26 mouse cellular contexts compared by ENCODE assay signal in the genomic region with DNA sequence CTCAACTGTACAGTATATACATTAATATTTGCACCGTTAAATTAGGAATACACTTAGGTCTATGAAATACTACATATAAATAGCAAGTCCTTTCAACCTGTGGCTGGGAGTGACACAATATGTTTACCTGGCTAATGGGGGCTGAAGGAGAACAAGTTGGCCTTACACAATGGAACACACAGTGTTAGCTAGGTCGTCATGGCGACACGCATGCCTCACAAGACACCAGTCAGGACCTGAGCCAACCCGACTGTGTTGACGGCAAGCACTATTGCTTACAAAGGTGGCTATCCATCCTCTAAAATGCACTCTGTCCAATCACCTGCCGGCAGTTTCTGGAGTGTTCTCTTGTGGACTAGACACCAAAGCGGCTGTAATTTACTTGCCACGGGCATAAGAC.
DNase-seq lines count a peak whose midpoint lies in the region; ATAC-seq and TF ChIP-seq lines count a peak whose summit lies in the region.
"Had no signal": no experiment of that assay in that cellular context is flagged by ENCODE, and none has a peak within 500 bp of the region (broad histone marks: within the 10 kb centered on the region; RNA-seq: fewer than 3 reads in every experiment).

No protein-coding gene starts in this region.

- no peaks in the 10 kb centered on the region for H3K4me1 ChIP-seq in kidney, postnatal 0 days (replicated peaks; ENCODE audit: insufficient read depth, low read length)
- H3K4me1 ChIP-seq in kidney, embryonic 14.5 days (ENCODE audit: control insufficient read depth, insufficient read depth, low read length): no peaks in the 10 kb centered on the region
- no peaks in the 10 kb centered on the region for H3K4me1 ChIP-seq in midbrain, embryonic 14.5 days (ENCODE audit: control insufficient read depth, insufficient read depth, low read length)
- no peaks in the 10 kb centered on the region for H3K4me1 ChIP-seq in midbrain, embryonic 15.5 days
- H3K4me1 ChIP-seq: heart, embryonic 13.5 days; limb, embryonic 13.5 days; liver, embryonic 13.5 days; lung, embryonic 15.5 days had no signal

- ATAC-seq in kidney, postnatal 0 days (replicated peaks; ENCODE audit: low FRiP score, low read depth): peak; percentile 29; the same call in 1 of the 2 replicates
- no peak for ATAC-seq in kidney, embryonic 14.5 days (ENCODE audit: low FRiP score, low TSS enrichment)
- no peak for ATAC-seq in midbrain, embryonic 14.5 days (ENCODE audit: low FRiP score, low TSS enrichment)
- ATAC-seq in midbrain, embryonic 15.5 days (replicated peaks): no peak

- H3K4me2 ChIP-seq in kidney, postnatal 0 days (ENCODE audit: low read length): no peak overlapping the region
- H3K4me2 ChIP-seq in kidney, embryonic 14.5 days (replicated peaks; ENCODE audit: low read depth, low read length): no peak overlapping the region
- no peak overlapping the region for H3K4me2 ChIP-seq in midbrain, embryonic 14.5 days (ENCODE audit: low read length)
- no peak overlapping the region for H3K4me2 ChIP-seq in midbrain, embryonic 15.5 days
- H3K4me2 ChIP-seq: heart, embryonic 13.5 days; limb, embryonic 13.5 days; liver, embryonic 13.5 days; lung, embryonic 15.5 days had no signal

- peak; percentile 40 for DNase-seq in embryo, embryonic 10 days (ENCODE audit: low spot score)
- no peak for DNase-seq in embryo, embryonic 11 days
- DNase-seq in kidney, postnatal 0 days (ENCODE audit: low spot score): no peak
- DNase-seq in midbrain, embryonic 14.5 days: peak; percentile 51
- DNase-seq in brain, embryonic 14.5 days (ENCODE audit: low read depth): peak; percentile 82
- DNase-seq: adrenal gland, adult 2 months; cerebellum, adult 11-12 months; cerebellum, postnatal 25 days; gastrocnemius, postnatal 36 days; heart, adult 2 months; heart, postnatal 14 days; kidney, adult 11 months; kidney, postnatal 14 days; layer of hippocampus, postnatal 36 days; liver, embryonic 13.5 days; thymus, adult 2 months; thymus, postnatal 4 days had no signal

- 77% methylated on average over 9 of the region's 9 CpGs for WGBS in kidney, postnatal 0 days
- 84% methylated on average over 9 of the region's 9 CpGs for WGBS in kidney, embryonic 14.5 days
- 81% methylated on average over 9 of the region's 9 CpGs for WGBS in midbrain, embryonic 14.5 days
- WGBS in midbrain, embryonic 15.5 days: 78% methylated on average over 9 of the region's 9 CpGs

- no peak for TF ChIP-seq CTCF in kidney, postnatal 0 days (IDR thresholded peaks at IDR 0.05; ENCODE audit: low read depth)
- TF ChIP-seq CTCF in brain, embryonic 14.5 days (IDR thresholded peaks at IDR 0.05; ENCODE audit: borderline replicate concordance, extremely low read depth, insufficient read depth, insufficient read length): no peak

- no peak overlapping the region for H3K4me3 ChIP-seq in kidney, postnatal 0 days (replicated peaks; ENCODE audit: low read depth, low read length)
- H3K4me3 ChIP-seq in kidney, embryonic 14.5 days (ENCODE audit: low read length): no peak overlapping the region
- no peak overlapping the region for H3K4me3 ChIP-seq in midbrain, embryonic 14.5 days (replicated peaks; ENCODE audit: low read depth, low read length)
- no peak overlapping the region for H3K4me3 ChIP-seq in midbrain, embryonic 15.5 days
- H3K4me3 ChIP-seq: heart, adult 2 months; heart, embryonic 13.5 days; layer of hippocampus, adult 2 months; limb, embryonic 13.5 days; liver, embryonic 13.5 days; lung, embryonic 15.5 days; midbrain, embryonic 10.5 days; myocyte had no signal

- H3K27me3 ChIP-seq in kidney, postnatal 0 days (ENCODE audit: insufficient read depth, low read length): no peaks in the 10 kb centered on the region
- H3K27me3 ChIP-seq in kidney, embryonic 14.5 days (ENCODE audit: control insufficient read depth, insufficient read depth, low read length): no peaks in the 10 kb centered on the region
- no peaks in the 10 kb centered on the region for H3K27me3 ChIP-seq in midbrain, embryonic 14.5 days (ENCODE audit: control insufficient read depth, insufficient read depth, low read length)
- no peaks in the 10 kb centered on the region for H3K27me3 ChIP-seq in midbrain, embryonic 15.5 days (replicated peaks)
- H3K27me3 ChIP-seq: heart, embryonic 13.5 days; limb, embryonic 13.5 days; liver, embryonic 13.5 days; lung, embryonic 15.5 days had no signal

- no peak overlapping the region for H3K9ac ChIP-seq in kidney, postnatal 0 days (ENCODE audit: low read depth, low read length)
- no peak overlapping the region for H3K9ac ChIP-seq in kidney, embryonic 14.5 days (ENCODE audit: low read depth, low read length)
- no peak overlapping the region for H3K9ac ChIP-seq in midbrain, embryonic 14.5 days (replicated peaks; ENCODE audit: low read length)
- no peak overlapping the region for H3K9ac ChIP-seq in midbrain, embryonic 15.5 days
- H3K9ac ChIP-seq: heart, embryonic 13.5 days; limb, embryonic 13.5 days; liver, embryonic 13.5 days; lung, embryonic 15.5 days had no signal

- TF ChIP-seq POLR2A in brain, embryonic 14.5 days (IDR thresholded peaks at IDR 0.05; ENCODE audit: borderline replicate concordance, extremely low read depth, insufficient read depth, insufficient read length, poor library complexity, severe bottlenecking): no peak

- no peak overlapping the region for H3K27ac ChIP-seq in kidney, postnatal 0 days
- no peak overlapping the region for H3K27ac ChIP-seq in kidney, embryonic 14.5 days (ENCODE audit: low read depth, low read length)
- no peak overlapping the region for H3K27ac ChIP-seq in midbrain, embryonic 14.5 days (replicated peaks; ENCODE audit: low read depth, low read length)
- no peak overlapping the region for H3K27ac ChIP-seq in midbrain, embryonic 15.5 days
- H3K27ac ChIP-seq: heart, adult 2 months; heart, embryonic 13.5 days; layer of hippocampus, adult 2 months; limb, embryonic 13.5 days; liver, embryonic 13.5 days; lung, embryonic 15.5 days; midbrain, embryonic 10.5 days; stomach, postnatal 0 days had no signal

- peaks cover 49% of the 10 kb centered on the region for H3K36me3 ChIP-seq in kidney, postnatal 0 days (ENCODE audit: insufficient read depth, low read length)
- H3K36me3 ChIP-seq in kidney, embryonic 14.5 days (ENCODE audit: control insufficient read depth, insufficient read depth, low read length): peaks cover 70% of the 10 kb centered on the region
- peaks cover 14% of the 10 kb centered on the region for H3K36me3 ChIP-seq in midbrain, embryonic 14.5 days (ENCODE audit: control insufficient read depth, insufficient read depth, low read length)
- peaks cover 3% of the 10 kb centered on the region; the same call in 1 of the 2 replicates for H3K36me3 ChIP-seq in midbrain, embryonic 15.5 days (replicated peaks)

- no peaks in the 10 kb centered on the region for H3K9me3 ChIP-seq in kidney, postnatal 0 days (replicated peaks; ENCODE audit: low read length)
- no peaks in the 10 kb centered on the region for H3K9me3 ChIP-seq in kidney, embryonic 14.5 days (ENCODE audit: control insufficient read depth, low read length)
- no peaks in the 10 kb centered on the region for H3K9me3 ChIP-seq in midbrain, embryonic 14.5 days (ENCODE audit: control insufficient read depth, low read length)
- no peaks in the 10 kb centered on the region for H3K9me3 ChIP-seq in midbrain, embryonic 15.5 days
- H3K9me3 ChIP-seq: heart, embryonic 13.5 days; limb, embryonic 13.5 days; liver, embryonic 13.5 days; lung, embryonic 15.5 days; midbrain, embryonic 10.5 days had no signal

Comparison
In these comparisons a context has a peak if more than half of its experiments do, and no peak if none do; other contexts are left out.
1. DNase-seq: peak in embryo, embryonic 10 days (single experiment), midbrain, embryonic 14.5 days (single experiment) and brain, embryonic 14.5 days (single experiment); none in embryo, embryonic 11 days (single experiment) and kidney, postnatal 0 days (single experiment).